Mouse (Mus musculus) layer of hippocampus, postnatal 25 days (tissue): ENCODE measurements around the gene Gm45717. TPM values are rescaled to one million over a fixed set of nuclear protein-coding genes. Genes with fewer than 3 reads are reported as not detected.
A peak's percentile ranks its signal among the peaks of the same experiment; 100 is the strongest.
"Not testable (repeated sequence)": the region's sequence is repeated elsewhere in the genome, so short reads cannot be mapped to it uniquely, and the experiment has no call there.

Source experiments
- DNase-seq, 2 experiments: peaks; one replicate each; pipeline ENCODE4 v3.0.0; 2022; ENCODE audit warnings: mixed read lengths in 2 of 2, low spot score in 1 of 2; ENCODE audit errors: extremely low spot score in 1 of 2
- total RNA-seq, 2 experiments: library from RNA; stranded (reverse); gene quantifications; 2 replicates each; pipeline ENCODE4 v1.2.3; 2021

Gene Gm45717
- total RNA-seq, 2 experiments from 2014 or later, result not detected

DNA sequence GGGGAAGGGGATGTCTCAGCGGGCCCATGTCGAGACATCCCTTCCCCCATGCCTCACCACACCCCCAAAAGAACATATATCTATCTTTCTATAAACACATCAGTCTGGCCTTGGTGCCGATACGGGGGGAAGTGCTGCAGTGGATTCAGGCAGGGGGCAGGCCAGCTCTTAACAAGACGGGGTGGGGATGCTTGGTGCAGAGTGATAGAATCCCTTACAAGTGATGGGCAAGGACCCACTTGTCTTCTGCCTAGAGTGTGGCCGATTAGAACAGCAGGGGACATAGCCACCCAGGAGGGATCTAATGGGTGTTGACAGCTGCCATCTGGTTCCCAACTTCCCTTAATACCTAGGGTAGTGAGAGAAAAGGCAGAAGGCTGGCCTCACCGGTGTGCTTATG, 15.2 kb upstream of the Gm45717 start:
- DNase-seq, result no peak

DNA sequence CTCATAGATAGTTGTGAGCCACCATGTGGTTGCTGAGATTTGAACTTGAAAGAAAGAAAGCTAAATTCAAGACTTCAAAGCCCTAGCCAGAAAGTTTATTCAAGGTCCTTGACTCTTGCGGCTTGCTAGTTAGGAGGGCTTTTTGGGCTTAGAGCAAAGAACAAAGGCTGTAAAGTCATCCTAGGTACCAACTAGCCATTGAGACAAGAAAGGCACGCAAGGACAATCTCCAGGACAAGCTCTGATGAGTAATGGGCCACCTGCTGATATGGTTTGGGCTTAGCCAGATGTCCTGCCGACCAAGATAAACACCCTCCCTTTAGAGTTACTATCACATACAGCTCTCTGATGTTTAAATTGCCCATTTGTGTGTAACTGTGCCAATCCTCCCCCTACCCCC, 13.0 kb upstream of the Gm45717 start:
- not testable (repeated sequence) for DNase-seq

DNA sequence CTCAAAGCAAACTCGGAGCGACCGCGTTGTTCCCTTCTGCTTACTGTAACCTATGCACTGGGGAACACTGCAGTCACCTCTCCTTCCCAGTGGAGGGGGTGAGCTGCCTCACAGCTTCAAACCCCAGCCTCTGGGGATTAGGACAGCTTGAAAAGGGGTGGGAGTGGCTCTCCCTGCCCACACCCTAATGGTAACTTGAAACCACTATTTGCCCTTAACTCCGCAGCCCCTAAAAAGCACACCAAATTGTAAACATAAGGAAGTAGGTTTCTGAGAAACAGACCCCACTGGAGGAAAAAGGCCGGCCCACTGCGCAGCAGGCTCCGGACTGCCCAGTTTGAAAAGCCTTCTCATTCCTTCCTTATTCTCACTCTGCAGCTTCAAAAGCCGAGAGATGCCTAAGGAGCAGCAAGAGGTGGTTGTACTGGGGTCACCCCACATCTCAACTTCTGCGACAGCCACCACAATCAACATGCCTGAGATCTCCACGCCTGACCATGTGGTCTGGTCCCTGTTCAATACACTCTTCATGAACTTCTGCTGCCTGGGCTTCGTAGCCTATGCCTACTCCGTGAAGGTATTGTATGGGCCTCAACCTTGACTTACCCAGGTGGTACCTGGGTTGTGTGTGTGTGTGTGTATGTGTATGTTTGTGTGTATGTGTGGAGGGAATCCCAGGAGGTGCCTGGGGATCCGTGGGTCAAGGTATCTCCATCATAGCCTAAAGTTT, 12.3 kb upstream of the Gm45717 start:
- no peak for DNase-seq

DNA sequence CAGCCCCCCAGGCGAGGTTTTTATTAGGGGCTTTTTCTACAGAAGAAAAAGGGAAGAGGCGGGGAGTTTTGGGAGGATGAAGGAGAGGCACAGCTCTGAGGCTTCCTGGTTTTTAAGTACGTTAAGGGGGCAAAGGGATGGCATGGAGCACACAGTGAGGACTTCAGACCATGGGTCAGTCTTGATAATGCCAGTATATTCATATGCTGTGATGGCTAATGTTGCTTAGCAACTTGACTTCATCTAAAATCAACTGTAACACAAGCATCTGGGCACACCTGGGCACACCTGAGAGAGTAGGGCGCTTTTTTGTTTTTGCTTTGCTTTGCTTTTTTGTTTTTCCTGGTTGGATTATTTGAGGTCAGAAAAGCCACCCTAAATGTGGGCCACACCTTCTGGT, 11.2 kb upstream of the Gm45717 start, which contains the start of gene Ifitm1:
Gene Ifitm1 (plus strand): TSS at position 301 of the 400 bp plus-strand sequence.
- no peak for DNase-seq

DNA sequence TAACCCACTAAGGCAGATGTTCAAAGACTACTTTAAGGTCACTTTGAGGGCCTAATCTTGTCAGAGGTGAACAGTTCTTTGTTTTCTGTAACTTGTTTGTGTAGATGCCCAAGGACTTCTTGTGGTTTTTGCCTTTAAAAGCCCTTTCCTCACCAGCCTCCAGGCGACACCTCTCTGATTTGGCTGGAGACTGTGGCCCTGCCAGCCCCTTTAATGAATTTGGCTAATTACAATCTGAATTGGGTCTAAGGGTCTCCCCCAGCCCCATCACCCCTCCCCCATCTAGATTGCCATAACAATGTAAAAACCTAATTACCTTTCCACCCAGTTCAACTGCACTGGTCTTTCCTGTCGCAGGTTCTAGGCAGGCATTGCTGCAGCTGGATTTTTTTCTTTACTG, 7.0 kb upstream of the Gm45717 start:
- no peak for DNase-seq

DNA sequence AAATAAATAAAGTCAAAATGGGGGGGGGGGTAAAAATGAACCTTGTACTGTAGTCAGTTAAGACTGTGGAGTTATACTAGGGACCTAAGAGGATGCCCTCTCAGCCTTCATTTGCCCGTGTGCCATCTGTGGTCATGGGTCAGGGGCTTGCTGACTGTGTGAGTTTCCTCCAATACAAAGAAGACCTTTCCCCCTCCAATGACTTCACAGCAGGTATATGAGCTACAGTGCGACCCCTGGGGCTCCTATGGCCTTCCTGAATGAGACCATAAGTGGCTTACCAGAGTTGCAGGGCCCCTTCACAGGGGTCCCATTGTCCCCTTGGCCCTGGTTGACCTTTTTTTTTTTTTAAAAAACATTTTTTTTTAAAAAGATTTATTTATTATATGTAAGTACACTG, 5.7 kb upstream of the Gm45717 start:
- no peak for DNase-seq

DNA sequence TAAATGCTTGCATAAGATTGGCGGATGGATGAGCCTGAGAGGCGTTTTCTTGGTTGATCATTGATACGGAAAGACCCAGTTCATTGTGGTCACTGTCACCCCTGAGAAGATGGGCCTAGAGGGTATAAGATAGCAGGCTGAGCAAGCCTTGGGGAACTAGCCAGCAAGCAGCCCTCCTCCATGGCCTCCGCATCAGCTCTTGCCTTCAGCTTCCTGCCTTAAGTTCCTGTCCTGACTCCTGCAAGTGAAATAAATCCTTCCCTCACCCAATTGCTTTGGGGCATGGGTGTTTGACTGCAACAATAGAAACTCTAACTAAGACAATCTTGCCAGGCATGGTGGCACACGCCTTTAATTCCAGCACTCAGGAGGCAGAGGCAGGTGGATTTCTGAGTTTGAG, 4.3 kb upstream of the Gm45717 start:
- no peak for DNase-seq

DNA sequence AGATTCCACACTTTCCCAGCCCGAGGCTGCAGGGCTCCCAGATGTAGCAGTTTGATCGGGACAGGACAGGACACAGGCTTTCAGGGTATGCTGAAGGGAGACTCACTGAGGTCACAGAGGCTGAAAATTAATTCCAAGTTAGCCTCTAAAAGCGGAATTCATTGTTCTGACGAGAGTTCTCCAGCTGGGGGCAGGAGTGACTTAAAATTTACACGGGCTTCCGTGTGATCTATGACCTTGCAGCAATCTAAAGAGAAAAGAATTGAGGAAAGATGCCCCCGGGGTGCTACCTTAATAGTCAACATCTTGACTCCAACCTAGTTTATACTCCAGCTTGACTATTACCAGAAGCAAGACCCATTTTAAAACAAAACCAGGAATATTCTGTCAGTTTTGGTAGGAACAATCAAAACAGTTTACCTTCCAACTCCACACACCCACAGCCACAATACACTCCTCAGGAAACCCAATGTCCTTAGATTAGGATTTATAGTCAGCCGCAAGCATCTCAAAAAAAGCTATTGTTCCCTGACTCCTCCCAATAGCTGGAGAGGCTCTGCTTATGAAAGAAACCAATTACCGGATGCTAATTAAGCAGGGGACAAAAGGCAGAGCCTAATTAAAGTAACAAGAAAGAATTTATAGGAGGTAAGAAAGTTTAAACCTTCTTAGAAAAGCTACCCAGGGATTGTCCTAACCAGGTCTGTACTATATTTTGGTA, 3.6 kb upstream of the Gm45717 start:
- DNase-seq, result peak in 1 of 2 experiments; percentile 50

DNA sequence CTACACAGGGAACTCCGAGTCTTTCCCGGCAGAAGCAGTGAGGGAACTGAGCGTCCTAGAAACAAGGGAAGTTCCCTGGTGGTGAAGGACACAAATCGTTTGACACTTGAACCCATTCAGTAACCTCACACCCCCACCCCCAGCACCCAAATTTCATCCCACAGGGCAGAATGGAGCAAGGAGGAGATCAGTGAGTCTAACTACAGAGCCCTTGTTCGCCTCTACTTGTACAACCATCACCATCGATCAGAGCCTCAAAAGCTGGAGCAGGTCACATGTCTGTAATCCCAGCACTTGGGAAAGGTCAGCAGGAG, 776 bp upstream of the Gm45717 start:
- no peak for DNase-seq

DNA sequence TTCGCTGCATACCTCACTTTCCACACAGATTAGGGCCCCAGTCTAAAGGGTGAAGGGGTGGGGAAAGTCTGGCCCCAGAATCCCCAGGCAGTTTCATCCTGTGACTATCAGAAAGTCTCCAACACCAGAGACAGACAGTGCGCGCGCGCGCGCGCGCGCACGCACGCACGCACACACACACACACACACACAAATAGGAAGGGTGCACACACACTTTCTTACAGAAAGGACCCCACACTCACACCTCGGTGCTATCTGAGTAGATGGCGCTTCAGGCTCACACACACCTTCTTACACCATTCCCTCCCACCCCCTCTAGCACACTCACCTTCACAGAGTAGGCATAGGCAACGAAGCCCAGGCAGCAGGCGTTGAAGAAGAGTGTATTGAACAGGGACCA, 395 bp downstream of the Gm45717 start:
- no peak for DNase-seq

DNA sequence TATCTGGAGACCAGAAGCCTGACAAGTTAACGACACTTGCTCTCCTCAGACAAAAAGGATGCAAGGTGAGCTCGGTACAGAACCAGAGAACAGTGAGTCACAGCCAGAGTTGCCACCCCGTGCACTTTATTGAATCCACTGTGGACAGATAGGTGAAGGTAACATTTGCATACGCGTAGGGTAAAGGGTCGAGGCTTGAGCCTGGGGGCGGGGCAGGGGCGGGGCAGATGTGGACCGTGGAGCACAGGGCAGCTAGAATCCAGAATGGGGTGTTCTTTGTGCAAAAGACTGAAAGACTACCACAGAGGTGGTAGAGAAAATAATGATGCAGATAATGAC, 1.0 kb downstream of the Gm45717 start:
- no peak for DNase-seq

DNA sequence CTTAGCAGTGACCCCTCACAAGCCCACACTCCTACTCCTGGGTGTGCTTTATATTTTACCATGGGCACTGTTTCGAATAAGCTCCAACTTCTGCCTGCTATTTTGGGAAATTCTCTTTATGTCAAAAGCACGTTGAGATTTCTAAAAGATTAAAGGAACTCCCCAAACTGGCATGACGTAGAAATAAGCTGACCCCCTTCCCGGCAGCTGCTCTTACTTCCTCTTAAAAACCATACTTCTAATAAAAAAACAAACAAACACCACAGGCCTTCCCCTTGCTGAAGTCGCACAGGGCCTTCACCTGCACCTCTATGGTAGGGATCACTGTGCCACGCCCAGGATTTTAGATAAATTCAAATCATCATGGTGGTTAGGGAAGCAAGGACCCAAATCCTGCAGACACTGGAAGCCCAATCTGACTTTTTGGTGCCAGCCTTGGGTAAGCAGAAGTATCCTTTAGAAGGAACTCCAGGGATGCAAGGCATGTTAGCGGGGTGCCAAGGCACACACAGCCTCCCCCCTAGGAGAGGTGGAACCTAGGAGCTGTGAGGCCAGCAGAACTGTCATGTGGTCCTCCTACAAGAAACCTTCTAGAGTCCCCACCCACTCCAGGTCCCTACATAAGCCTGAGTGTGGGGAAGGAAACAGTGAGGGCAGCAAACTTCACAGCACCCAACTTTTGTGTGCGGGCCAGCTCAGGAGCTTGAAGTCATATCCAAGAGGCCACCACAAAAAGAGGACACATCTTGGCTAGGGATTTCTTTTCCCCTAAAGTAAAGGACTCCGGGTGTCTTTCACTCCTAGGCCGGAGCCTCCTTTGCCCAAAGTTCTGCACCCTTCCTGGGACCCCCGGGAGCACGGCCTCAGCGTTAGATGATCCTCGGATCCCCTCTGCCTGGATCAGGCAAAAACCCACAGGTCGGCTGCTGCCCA, 1.7 kb downstream of the Gm45717 start:
- DNase-seq, result no peak

DNA sequence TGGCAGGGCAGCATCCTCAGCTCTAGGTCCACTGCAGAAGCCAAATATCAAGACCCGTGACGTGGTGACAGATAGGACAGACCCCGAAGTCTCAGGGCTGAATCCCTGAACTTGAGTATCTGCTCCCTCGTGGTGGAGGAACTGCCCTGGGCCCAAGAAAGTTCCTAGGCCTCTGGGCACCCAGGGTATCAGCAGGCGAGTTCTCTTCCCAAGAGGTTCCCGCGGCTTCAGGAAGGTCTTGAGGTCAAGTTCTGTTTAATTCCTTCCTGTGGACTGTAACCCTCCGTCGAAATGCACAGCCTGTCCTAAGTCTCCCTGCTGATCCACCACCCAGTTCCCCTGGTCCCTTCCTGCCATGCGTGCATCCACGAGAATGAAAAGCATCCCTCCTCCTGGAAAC, 2.6 kb downstream of the Gm45717 start:
- no peak for DNase-seq

DNA sequence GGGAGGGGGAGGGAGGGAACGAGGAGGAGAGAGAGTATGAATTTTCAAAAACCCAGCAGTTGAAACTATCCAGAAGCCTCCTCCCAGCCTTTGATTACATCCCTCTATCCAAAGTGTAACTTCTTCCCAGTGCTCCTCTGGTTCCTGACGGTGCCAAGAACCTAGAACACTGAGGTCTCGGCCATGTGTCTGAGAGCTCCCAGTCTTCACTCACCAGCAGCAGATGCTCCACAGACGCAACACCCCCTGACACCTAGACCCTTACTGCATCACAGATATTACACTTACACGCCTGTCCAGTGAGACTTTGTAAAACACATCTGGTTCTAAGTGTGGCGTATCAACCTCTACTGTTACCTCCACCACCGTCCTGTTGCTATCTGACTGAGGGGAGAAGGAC, 3.3 kb downstream of the Gm45717 start:
- DNase-seq, result no peak

DNA sequence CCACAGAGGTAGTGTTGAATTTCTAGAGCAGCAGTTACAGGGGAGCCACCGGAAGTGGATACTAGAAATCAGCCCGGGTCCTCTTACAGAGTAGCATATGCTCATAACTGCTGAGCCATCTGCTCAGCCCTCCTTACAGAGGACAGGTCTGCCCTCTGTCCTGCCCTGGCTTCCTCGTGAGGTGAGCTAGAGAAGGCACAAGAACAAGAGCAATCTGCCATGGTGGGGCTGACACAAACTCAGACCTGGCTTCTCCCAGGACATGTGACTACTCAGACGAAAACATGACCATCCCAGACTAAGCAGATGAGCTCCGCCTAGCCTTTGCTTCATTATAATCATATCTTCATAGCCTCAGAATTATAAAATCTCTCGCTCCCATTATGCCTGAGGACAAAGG, 4.0 kb downstream of the Gm45717 start:
- no peak for DNase-seq

DNA sequence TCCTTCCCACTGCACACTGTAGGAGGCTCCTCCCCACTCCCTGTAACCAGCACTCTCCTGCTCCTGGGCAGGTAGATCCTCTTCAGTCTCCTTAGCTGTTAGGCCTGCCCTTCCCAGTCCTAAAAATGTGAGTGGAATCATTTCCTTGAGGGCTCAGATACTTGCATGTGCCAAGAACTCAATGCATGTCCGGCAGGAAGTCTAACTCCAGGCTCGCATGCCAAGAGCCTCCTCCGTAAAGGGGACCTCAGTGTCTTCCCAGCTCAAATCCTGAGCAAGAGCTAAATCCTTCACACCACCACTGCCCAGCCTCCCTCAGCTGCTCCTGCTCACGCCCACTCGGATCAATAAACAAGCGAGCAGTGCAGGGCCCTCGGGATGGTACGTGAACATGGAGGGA, 4.7 kb downstream of the Gm45717 start:
- no peak for DNase-seq

DNA sequence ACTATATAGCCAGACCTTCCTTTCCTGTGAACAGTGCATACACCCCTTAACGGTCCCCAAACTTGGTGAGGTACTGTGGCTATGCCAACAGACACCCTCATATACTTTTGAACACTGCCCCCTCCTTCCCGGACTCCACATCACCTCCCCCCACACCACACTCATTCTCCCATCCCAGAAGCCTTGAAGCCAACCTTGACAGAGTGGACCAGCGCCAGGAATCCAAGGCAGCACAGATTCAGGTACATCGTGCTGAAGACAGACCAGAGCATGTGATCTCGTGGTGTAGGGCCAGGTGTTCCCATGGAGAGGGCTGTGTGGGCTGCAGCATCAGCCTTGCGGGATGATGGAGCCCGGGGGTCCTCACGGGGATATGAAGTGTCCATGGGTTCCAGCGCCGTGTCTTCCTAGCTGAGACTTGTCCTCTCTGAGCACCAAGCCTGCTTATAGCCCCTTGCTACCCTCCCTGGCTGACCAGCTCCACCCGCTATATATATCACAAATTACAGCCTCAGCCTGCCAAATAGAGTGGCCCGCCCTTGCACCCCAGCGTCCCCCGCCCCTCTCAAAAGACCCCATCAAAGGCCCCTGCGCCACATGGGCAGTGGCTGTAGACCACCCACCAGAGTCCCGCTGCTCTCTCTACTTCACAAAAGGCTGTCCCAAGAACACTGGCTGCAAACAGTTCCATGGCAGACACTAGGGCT, 5.8 kb downstream of the Gm45717 start, which contains the start of gene Ifitm5:
Gene Ifitm5 (minus strand): TSS at position 468 of the 707 bp plus-strand sequence.
- DNase-seq, result no peak

DNA sequence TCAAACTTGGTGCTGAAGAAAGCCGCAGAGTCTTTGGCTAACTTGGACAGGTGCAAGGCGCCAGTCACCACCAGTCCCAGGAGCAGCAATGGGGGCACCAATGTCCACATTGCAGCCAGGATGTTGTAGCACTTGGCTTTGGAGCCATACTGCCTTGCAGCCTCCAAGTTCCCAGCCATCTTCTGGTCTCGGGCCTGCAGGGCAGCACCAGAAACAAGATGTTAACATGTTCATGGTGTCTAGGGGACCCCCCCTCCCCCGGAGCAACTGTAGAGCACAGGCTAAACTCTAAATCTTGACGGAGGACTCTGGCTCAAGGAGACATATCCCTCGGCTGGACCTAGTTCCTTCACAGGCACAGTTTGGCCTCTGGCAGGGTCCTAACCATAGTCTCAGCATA, 6.5 kb downstream of the Gm45717 start:
- no peak for DNase-seq

DNA sequence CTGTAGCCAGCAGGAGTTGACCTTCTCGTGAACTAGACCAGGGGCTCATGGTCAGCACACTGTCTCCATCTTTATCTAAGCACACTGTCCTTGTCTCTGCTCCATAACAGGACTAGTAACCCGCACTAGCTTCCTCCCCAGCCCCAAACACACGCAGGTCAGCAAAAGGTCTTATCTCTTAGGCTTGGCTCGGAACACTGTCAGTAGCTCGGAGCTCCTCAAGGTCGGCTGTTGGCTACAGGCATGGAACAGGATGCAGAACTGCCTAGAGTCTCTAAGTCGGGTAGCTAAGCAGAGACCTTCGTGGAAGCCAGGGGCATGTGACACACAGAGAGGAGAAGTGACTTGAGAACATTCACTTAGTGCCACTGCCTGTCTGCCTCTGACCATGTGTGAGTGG, 7.6 kb downstream of the Gm45717 start:
- DNase-seq, result no peak

DNA sequence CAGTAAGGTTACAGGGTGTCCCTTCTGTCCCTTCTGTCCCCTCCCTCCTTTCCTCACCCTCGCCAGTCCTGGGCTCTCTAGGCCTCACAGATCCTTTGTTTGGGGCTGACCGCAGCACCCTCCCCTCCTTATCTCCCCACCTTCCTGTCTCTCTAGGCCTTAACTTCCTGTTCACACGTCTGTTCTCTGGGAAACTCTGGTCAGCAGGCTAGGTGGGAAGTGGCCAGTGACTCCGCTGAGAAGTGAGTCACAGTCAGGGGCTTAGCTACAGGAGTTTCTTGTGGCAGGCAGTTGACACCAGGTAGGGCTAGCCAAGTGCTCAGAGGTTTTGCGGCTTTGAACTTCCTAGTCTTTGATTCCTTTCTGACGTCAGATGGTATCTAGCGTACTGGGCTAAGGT, 8.8 kb downstream of the Gm45717 start:
- no peak for DNase-seq

DNA sequence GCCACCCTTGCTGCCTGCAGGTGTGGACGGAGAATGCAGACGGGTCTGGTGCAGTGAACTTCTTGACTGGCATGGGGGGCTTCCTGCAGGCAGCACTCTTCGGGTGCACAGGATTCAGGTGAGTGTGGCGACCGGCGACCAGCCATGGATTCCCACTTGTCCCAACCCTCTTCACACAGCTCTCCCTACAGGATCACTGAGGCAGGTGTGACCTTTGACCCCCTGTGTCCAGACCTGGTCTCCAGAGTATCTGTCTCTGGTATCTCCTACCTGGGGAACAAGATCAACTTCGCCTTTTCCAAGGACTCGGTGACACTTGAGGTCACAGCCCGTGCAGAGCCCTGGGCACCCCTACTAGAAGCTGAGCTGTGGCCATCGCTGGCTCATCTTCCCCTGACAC, 9.4 kb downstream of the Gm45717 start:
- DNase-seq, result no peak
